Mouse (Mus musculus) stomach, embryonic 16.5 days (tissue): Measurements from ENCODE around the gene Exosc10. TPM values are rescaled to one million over a fixed set of nuclear protein-coding genes. Genes with fewer than 3 reads are reported as not detected.

Experiments used
- ATAC-seq: fragments of 200-750 bp; cut with Nextera tagmentation; 2 replicates; pipeline ENCODE4 v1.8.0; 2017; ENCODE audit warnings: moderate number of reproducible peaks, moderate TSS enrichment; ENCODE audit not compliant: insufficient read depth, low FRiP score
- H3K27ac ChIP-seq: fragments of 300-500 bp; sonication (generic); 2 replicates; pipeline ENCODE4 v1.5.1; 2014; ENCODE audit warnings: low read length
- H3K27me3 ChIP-seq: fragments of 300-500 bp; sonication (generic); 2 replicates; pipeline ENCODE4 v1.6.1; 2014; ENCODE audit warnings: low read length, control low read depth, mixed read lengths; ENCODE audit not compliant: control insufficient read depth, insufficient read depth
- H3K36me3 ChIP-seq: fragments of 300-500 bp; sonication (generic); 2 replicates; pipeline ENCODE4 v1.6.1; 2014; ENCODE audit warnings: low read length; ENCODE audit not compliant: control insufficient read depth, insufficient read depth
- H3K4me1 ChIP-seq: fragments of 300-500 bp; sonication (generic); 2 replicates; pipeline ENCODE4 v1.6.1; 2014; ENCODE audit warnings: low read length, control low read depth, mixed read lengths; ENCODE audit not compliant: control insufficient read depth, insufficient read depth
- H3K4me2 ChIP-seq: fragments of 300-500 bp; sonication (generic); 2 replicates; pipeline ENCODE4 v1.6.1; 2014; ENCODE audit warnings: low read depth, low read length, mixed read lengths
- H3K4me3 ChIP-seq: fragments of 300-500 bp; sonication (generic); replicated peaks from 2 replicates; pipeline ENCODE4 v1.5.1; 2014; ENCODE audit warnings: mild to moderate bottlenecking, low read length
- H3K9ac ChIP-seq: fragments of 300-500 bp; sonication (generic); 2 replicates; pipeline ENCODE4 v1.6.1; 2014; ENCODE audit warnings: low read length
- H3K9me3 ChIP-seq: fragments of 300-500 bp; sonication (generic); replicated peaks from 2 replicates; pipeline ENCODE4 v1.6.1; 2016; ENCODE audit warnings: low read length, control low read depth; ENCODE audit not compliant: control insufficient read depth
- WGBS: fragments of 180-500 bp; shearing (Covaris S2); extraction: QIAGEN DNeasy Blood & Tissue Kit; methylation state at CpG from one replicate; pipeline ENCODE4 v1.1.7; 2014; 5-methylcytosine and 5-hydroxymethylcytosine counted together
- polyA plus RNA-seq: library from polyadenylated mRNA; unstranded; fragments of >200 nt; fragmentation: Nextera tagmentation; extraction: Ambion mirVana; gene quantifications from 2 replicates; pipeline ENCODE4 v1.2.1, GENCODE M21; 2015

Exosc10 gene
- polyA plus RNA-seq, 1 experiment from 2014 or later, result 76.3 TPM

DNA sequence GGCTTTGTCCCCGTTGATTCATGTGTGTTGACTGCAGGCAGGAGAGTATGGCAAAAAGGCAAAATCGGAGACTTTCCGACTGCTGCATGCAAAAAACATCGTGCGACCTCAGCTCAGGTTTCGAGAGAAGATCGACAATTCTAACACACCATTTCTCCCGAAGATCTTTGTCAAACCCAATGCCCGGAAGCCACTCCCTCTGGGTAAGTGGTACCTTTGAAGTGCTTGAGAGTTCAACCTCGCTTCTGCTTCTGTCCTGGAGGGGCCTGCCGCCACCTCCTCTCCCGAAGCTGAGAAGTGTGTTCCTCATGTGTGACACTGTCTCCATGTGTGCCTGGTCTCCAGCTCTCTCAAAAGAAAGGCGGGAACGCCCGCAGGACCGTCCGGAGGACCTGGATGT, 4.4 kb downstream of the Exosc10 start:
- Histone ChIP-seq H3K27me3 (no peaks in the 10 kb centered on the region), H3K4me1 (peaks cover 6% of the 10 kb centered on the region), H3K9me3 (no peaks in the 10 kb centered on the region), H3K4me3 (no peak overlapping the region), H3K27ac (no peak overlapping the region), H3K4me2 (no peak overlapping the region), H3K9ac (no peak overlapping the region), H3K36me3 (peaks cover 31% of the 10 kb centered on the region)
- ATAC-seq, result no peak
- 90% methylated on average over 17 of the region's 17 CpGs for WGBS

- H3K4me3 ChIP-seq, result no peak overlapping the region
- H3K27me3 ChIP-seq, result no peaks in the 10 kb centered on the region
- WGBS, result 84% methylated on average over 12 of the region's 12 CpGs
- no peak overlapping the region for H3K4me2 ChIP-seq
- H3K36me3 ChIP-seq, result peaks cover 41% of the 10 kb centered on the region
- peak overlapping the region; percentile 55; the same call in 1 of the 2 replicates for H3K27ac ChIP-seq
- H3K4me1 ChIP-seq, result peaks cover 6% of the 10 kb centered on the region
- peak; percentile 52; the same call in 1 of the 2 replicates for ATAC-seq
- no peak overlapping the region for H3K9ac ChIP-seq
- H3K9me3 ChIP-seq, result no peaks in the 10 kb centered on the region
Measured at GRCm38 (mm10) chr4:148563595-148563994, 5.4 kb downstream of the Exosc10 start.

DNA sequence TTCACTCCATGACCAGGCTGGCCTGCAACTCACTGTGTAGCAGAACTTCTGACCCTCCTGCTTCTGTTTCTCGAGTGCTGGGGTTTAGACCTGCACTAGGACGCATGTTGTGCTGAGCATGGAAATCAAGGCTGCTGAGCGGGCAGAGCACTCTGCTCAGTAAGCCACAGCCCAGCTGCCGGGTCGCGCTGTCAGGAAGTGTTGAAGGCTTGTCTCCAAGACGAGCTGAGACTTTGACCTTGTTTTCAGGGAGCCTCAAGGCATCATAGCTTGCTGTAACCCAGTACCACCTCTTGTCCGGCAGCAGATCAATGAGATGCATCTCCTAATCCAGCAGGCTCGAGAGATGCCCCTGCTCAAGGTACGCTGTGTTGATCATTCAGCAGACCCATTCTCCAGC, 11.9 kb downstream of the Exosc10 start:
- H3K4me2 ChIP-seq, result no peak overlapping the region
- no peak overlapping the region for H3K9ac ChIP-seq
- no peaks in the 10 kb centered on the region for H3K4me1 ChIP-seq
- WGBS, result 87% methylated on average over 10 of the region's 10 CpGs
- peaks cover 65% of the 10 kb centered on the region for H3K36me3 ChIP-seq
- ATAC-seq, result no peak
- H3K4me3 ChIP-seq, result no peak overlapping the region
- no peaks in the 10 kb centered on the region for H3K27me3 ChIP-seq
- H3K27ac ChIP-seq, result no peak overlapping the region
- H3K9me3 ChIP-seq, result no peaks in the 10 kb centered on the region

DNA sequence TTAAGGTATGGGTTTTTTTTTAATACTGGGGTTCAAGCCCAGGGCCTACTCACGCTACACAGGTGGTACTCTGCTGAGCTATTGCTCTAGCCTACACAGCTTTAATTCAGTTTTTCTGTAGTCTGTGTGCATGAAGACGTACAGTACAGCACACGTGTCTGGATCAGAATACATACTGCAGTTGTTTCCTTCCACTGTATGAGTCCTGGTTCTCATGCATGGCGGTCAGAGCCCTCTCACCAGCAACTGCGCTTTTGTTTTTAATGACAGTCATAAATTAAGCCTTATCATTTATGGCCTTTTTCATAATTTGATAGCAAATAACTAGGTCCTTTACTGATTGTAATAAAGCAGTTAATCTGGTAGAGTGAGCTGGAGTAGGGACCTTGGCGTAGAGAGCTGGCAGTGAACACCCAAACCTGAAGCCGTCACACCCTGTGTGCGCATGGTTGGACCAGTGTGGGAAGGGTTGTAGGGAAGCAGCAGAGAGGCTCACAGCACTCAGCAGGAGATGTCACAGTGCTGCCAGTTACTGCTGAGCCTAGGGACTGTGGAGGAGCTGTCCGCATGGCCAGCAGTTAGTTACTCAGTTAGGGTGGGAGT, 12.6 kb downstream of the Exosc10 start:
- WGBS, result 88% methylated on average over 9 of the region's 9 CpGs
- ATAC-seq, result no peak
- Histone ChIP-seq H3K4me2 (no peak overlapping the region), H3K4me3 (no peak overlapping the region), H3K27me3 (no peaks in the 10 kb centered on the region), H3K9ac (no peak overlapping the region), H3K36me3 (peaks cover 64% of the 10 kb centered on the region), H3K9me3 (no peaks in the 10 kb centered on the region), H3K27ac (no peak overlapping the region), H3K4me1 (no peaks in the 10 kb centered on the region)

- no peak overlapping the region for H3K4me2 ChIP-seq
- peaks cover 61% of the 10 kb centered on the region for H3K36me3 ChIP-seq
- no peak overlapping the region for H3K4me3 ChIP-seq
- no peak for ATAC-seq
- H3K4me1 ChIP-seq, result no peaks in the 10 kb centered on the region
- H3K27ac ChIP-seq, result no peak overlapping the region
- H3K27me3 ChIP-seq, result no peaks in the 10 kb centered on the region
- no peaks in the 10 kb centered on the region for H3K9me3 ChIP-seq
- 86% methylated on average over 7 of the region's 7 CpGs for WGBS
- no peak overlapping the region for H3K9ac ChIP-seq
Measured at GRCm38 (mm10) chr4:148573222-148573621, 15.0 kb downstream of the Exosc10 start.

- no peak overlapping the region for H3K4me2 ChIP-seq
- no peaks in the 10 kb centered on the region for H3K9me3 ChIP-seq
- H3K4me1 ChIP-seq, result no peaks in the 10 kb centered on the region
- H3K36me3 ChIP-seq, result peaks cover 23% of the 10 kb centered on the region
- no peak overlapping the region for H3K4me3 ChIP-seq
- no peak overlapping the region for H3K9ac ChIP-seq
- 87% methylated on average over 9 of the region's 9 CpGs for WGBS
- H3K27ac ChIP-seq, result no peak overlapping the region
- no peak for ATAC-seq
- H3K27me3 ChIP-seq, result no peaks in the 10 kb centered on the region
Measured at GRCm38 (mm10) chr4:148580765-148581164, 22.5 kb downstream of the Exosc10 start.

- H3K9me3 ChIP-seq, result no peaks in the 10 kb centered on the region
- H3K27me3 ChIP-seq, result no peaks in the 10 kb centered on the region
- H3K4me3 ChIP-seq, result no peak overlapping the region
- H3K27ac ChIP-seq, result no peak overlapping the region
- no peak overlapping the region for H3K4me2 ChIP-seq
- H3K36me3 ChIP-seq, result peaks cover 18% of the 10 kb centered on the region
- no peaks in the 10 kb centered on the region for H3K4me1 ChIP-seq
- no peak overlapping the region for H3K9ac ChIP-seq
- ATAC-seq, result no peak
- WGBS, result 77% methylated on average over 5 of the region's 5 CpGs
Measured at GRCm38 (mm10) chr4:148581422-148581821, 23.2 kb downstream of the Exosc10 start.

- no peak overlapping the region for H3K27ac ChIP-seq
- H3K4me1 ChIP-seq, result no peaks in the 10 kb centered on the region
- peaks cover 13% of the 10 kb centered on the region for H3K36me3 ChIP-seq
- no peak overlapping the region for H3K4me2 ChIP-seq
- H3K9ac ChIP-seq, result no peak overlapping the region
- H3K4me3 ChIP-seq, result no peak overlapping the region
- no peaks in the 10 kb centered on the region for H3K27me3 ChIP-seq
- no peaks in the 10 kb centered on the region for H3K9me3 ChIP-seq
- WGBS, result 70% methylated on average over 4 of the region's 4 CpGs
- no peak for ATAC-seq
Measured at GRCm38 (mm10) chr4:148583257-148583656, 25.0 kb downstream of the Exosc10 start.

DNA sequence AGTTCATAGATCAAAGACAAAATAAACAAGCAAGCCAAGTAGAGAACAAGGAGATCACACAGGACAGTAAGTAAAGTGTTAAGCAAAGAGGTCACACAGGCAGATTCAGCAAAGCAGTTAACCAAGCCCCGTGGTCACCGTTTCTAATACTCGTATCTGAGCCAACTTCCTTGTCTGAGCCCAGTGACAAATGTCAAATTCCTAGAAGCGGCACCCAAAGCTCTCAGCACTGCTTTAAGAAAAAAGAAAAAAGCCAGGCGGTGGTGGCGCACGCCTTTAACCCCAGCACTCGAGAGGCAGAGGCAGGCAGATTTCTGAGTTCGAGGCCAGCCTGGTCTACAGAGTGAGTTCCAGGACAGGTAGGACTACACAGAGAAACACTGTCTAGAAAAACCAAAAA, 28.4 kb downstream of the Exosc10 start:
- H3K4me3 ChIP-seq, result no peak overlapping the region
- no peaks in the 10 kb centered on the region; the same call in 1 of the 2 replicates for H3K36me3 ChIP-seq
- no peaks in the 10 kb centered on the region; the same call in 1 of the 2 replicates for H3K4me1 ChIP-seq
- 66% methylated on average over 9 of the region's 9 CpGs for WGBS
- H3K9ac ChIP-seq, result no peak overlapping the region
- no peak overlapping the region for H3K27ac ChIP-seq
- no peak overlapping the region for H3K4me2 ChIP-seq
- H3K9me3 ChIP-seq, result no peaks in the 10 kb centered on the region
- no peaks in the 10 kb centered on the region for H3K27me3 ChIP-seq
- no peak for ATAC-seq
